Mouse (Mus musculus): ENCODE data around the gene Atad5.
"Not testable (repeated sequence)": the region's sequence is repeated elsewhere in the genome, so short reads cannot be mapped to it uniquely, and the experiment has no call there.

The Atad5 gene

GRCm38 (mm10) chr11:80088917-80089816 is at the start of gene Atad5:
Gene Atad5, plus strand, starts transcription at chr11:80089400.
- peak; percentile 88 for DNase-seq (ENCODE audit: low spot score)

GRCm38 (mm10) chr11:80042615-80043418 is 46.4 kb upstream of the Atad5 start:
- DNase-seq (ENCODE audit: low spot score): peak; percentile 21

DNA sequence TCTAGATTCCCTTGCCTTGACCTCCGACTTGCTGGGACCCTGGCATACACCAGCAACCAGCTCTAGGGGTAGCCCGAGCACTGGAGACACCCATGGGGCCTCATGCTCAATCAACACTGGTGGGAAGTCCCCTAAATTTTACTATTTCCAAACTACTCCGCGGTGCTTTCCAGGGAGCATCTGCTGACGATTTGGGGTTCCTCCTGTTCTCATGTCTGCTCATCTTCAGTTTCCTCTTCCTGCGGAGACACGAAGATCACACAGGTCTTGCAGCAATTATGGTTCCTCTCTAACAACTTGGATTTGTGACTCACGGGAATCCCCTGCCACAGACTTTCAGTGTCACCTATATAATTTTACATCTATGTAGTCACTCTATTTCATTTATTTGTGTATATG is 45.8 kb upstream of the Atad5 start:
- no peak for DNase-seq (ENCODE audit: low spot score)

- no peak for DNase-seq (ENCODE audit: low spot score)
These were observed 42.3 kb upstream of the Atad5 start for GRCm38 (mm10) chr11:80046856-80047255.

DNA sequence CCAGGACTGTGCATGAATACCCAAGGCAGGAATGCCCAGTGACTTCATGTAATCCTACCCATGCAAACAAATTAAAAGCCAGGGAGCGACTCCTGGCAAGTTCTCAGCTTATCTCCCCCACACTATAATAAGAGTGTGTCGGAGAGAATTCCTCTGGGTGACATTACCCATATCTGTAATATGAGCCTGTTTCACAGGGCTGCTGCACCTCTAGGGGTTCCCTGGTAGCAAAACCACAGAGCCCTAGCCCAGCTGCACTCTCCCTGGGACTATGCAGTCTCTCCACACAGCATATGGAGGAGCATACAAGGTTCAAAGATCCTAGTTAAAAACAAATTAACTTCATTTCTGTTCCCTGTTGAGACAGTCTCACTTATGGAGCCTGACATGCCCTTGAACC is 39.1 kb upstream of the Atad5 start:
- no peak for DNase-seq (ENCODE audit: low spot score)

- DNase-seq (ENCODE audit: low spot score): no peak
These were observed 36.7 kb upstream of the Atad5 start for GRCm38 (mm10) chr11:80052456-80052855.

- no peak for DNase-seq (ENCODE audit: low spot score)
These were observed 36.0 kb upstream of the Atad5 start for GRCm38 (mm10) chr11:80053171-80053570.

- DNase-seq (ENCODE audit: low spot score): no peak
These were observed 34.5 kb upstream of the Atad5 start for GRCm38 (mm10) chr11:80054659-80055058.

GRCm38 (mm10) chr11:80056141-80056540 is 33.1 kb upstream of the Atad5 start:
- DNase-seq (ENCODE audit: low spot score): no peak

GRCm38 (mm10) chr11:80062159-80062558 is 27.0 kb upstream of the Atad5 start:
- no peak for DNase-seq (ENCODE audit: low spot score)

- DNase-seq (ENCODE audit: low spot score): not testable (repeated sequence)
These were observed 22.8 kb upstream of the Atad5 start for GRCm38 (mm10) chr11:80066373-80066772.

DNA sequence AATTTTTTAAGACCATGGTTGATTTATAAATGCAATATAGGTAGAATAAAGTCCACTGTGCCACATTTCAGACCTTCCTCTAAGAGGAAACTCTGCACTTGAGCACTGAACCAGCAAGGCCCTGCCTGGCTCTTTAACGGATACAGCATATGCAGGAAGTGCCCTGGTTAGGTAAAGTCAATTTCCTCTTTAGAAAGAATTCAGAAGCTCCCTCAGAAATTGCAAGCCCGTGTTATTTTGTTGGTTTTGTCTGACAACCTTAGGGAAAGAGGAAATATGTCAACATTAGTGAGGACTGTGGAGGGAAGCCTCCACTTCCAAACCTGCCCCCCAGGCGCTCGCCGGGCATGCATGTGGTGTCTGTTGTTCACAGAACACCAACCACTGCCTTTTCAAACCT is 21.6 kb upstream of the Atad5 start:
- no peak for DNase-seq (ENCODE audit: low spot score)

GRCm38 (mm10) chr11:80069815-80070214 is 19.4 kb upstream of the Atad5 start:
- no peak for DNase-seq (ENCODE audit: low spot score)

DNA sequence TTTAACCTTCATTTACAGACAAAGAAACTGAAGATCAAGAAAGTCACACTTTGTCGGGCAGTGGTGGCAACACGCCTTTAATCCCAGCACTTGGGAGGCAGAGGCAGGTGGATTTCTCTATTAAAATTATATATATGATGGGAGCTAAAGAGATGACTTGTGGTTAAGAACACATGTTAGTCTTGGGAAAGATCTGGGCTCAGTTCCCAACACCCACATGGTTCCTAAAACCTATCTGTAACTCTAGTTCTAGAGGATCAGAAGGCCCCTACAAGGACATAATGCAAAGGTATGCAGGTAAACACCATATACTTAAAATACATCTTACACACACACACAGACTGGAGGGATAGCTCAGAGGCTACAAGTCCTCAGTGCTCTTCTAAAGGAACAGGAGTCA is 18.2 kb upstream of the Atad5 start:
- DNase-seq (ENCODE audit: low spot score): no peak

DNA sequence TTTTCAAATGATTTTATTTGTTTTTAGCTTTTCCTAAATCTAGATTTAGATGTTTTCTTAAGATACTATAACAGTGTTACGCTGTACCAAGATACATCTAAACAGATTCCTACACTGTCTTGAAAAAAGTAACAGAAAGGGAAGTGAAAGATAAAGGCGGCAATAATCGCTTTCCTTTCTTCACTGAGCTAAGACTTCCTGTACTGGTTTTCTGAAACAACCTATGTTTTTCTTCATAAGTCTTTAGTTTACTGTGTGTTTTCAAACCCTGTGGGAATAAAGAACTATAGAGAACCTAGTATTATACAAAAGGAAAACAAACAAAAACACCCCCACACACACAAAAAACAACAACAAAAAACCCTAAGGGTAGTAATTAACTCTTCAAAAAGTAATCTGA is 16.8 kb upstream of the Atad5 start:
- no peak for DNase-seq (ENCODE audit: low spot score)

GRCm38 (mm10) chr11:80075608-80076277 is 13.5 kb upstream of the Atad5 start:
- no peak for DNase-seq (ENCODE audit: low spot score)

- no peak for DNase-seq (ENCODE audit: low spot score)
These were observed 11.2 kb upstream of the Atad5 start for GRCm38 (mm10) chr11:80077784-80078545.

DNA sequence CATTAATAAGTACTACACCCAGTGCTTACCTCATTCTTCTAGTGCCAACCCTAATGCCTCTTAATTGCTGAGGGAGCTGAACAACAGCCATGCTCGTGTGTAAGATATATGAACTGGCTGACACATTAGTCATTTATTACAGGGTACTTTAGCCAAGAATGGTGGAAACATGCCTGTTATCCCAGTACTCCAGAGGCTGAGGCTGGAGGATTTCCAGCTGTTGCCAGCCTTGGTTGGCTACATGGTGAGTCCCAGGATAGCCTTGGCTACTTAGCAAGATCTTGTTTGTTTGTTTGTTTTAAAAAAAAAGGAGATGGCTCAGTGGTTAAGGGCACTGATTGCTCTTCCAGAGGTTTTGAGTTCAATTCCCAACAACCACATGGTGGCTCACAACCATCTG is 10.4 kb upstream of the Atad5 start:
- no peak for DNase-seq (ENCODE audit: low spot score)

DNA sequence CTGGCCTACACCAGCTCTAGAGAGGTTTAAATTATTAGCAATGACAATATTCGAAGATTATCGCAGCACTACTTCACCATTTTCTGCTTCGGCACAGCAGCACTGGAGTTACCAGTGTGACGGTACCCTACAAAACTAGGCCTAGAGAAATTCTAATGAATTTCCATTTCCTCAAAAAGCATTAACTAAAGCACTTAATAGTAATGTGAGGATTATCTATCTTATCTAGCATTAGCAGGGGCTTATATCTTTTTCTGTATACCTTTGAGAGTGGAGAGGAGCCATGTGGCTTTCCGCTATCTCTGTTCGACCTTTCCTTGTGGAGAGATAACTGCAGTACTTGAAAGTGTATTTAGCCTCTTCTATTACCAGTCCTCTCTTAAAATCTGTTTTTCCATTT is 9.4 kb upstream of the Atad5 start:
- DNase-seq (ENCODE audit: low spot score): no peak

- no peak for DNase-seq (ENCODE audit: low spot score)
These were observed 8.8 kb upstream of the Atad5 start for GRCm38 (mm10) chr11:80080381-80080825.

DNA sequence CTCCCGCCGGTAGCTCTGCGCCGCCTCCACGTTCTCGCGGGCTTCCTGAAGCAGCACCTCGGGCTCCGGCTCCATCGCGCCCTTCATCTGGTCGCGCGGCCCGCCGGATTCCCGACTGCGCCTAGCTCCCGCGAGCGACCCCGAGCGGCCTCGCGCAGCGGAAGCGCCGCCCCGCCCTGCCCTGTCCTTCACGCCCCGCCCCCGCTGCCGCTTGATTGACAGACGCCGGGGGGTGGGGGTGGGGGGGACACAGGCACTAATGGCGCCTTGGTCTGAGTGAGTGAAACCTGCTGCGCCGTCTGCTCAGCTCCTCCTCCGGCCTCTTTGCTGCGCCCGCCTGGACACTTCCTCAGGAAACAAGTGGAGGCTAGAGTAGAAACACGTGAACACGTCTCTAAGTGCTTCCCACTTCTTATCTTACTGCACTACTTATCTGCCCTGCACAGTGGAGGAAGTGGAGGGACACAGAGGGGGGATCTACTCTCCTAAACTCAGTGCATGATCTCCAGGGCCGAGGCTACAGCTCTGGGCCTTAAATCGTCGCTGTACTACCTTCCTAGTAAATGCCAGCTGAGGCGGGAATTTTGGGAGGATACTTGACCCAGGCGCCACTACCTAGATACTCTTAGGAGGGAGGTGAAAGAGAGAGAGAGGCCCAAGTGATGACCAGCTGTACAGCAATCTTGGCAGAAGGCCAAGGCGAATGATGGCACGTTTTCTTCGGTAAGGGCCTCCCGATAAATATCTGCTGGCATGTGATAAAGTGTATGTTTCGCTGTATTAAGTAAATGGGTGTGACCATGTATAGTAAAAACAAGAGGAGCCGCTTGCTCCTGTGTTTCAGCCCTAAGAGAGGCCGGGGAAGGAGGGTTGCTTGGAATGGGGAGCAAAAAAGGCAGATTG is 8.1 kb upstream of the Atad5 start, which contains the start of gene Crlf3:
Gene Crlf3, minus strand, starts transcription at position 166 of the 903 bp plus-strand sequence.
- peak; percentile 96 for DNase-seq (ENCODE audit: low spot score)

Data from ovary, postnatal 36 days (tissue).